Mouse (Mus musculus) heart, adult 2 months (tissue): ENCODE measurements at regions not wholly inside any gene's neighbourhood (a gene's known extent, or its start where the extent isn't known, plus 50 kb on each side); places are given as distances from the start of the nearest gene placed in this dataset.

Source experiments
- DNase-seq, 2 experiments: peaks; one replicate each; pipeline ENCODE4 v3.0.0; 2021
- H3K27ac ChIP-seq: fragments of 200-600 bp; 2 replicates; pipeline ENCODE4 v1.8.1; 2022
- H3K27me3 ChIP-seq: fragments of 200-500 bp; 2 replicates; pipeline ENCODE4 v1.6.1; 2012; ENCODE audit warnings: mild to moderate bottlenecking, low read length, inconsistent platforms, mixed read lengths; ENCODE audit not compliant: control insufficient read depth, insufficient read depth
- H3K36me3 ChIP-seq: fragments of 200-500 bp; 2 replicates; pipeline ENCODE4 v1.6.1; 2012; ENCODE audit warnings: low read length, inconsistent platforms; ENCODE audit not compliant: control insufficient read depth, insufficient read depth
- H3K4me1 ChIP-seq: fragments of 200-500 bp; 2 replicates; pipeline ENCODE4 v1.6.1; 2011; ENCODE audit warnings: low read length; ENCODE audit not compliant: control insufficient read depth, insufficient read depth
- H3K4me3 ChIP-seq: fragments of 200-600 bp; 2 replicates; pipeline ENCODE4 v1.8.1; 2022
- H3K79me2 ChIP-seq: fragments of 200-500 bp; replicated peaks from 2 replicates; pipeline ENCODE4 v1.6.1; 2012; ENCODE audit warnings: mild to moderate bottlenecking, inconsistent platforms, low read length, moderate library complexity, mixed read lengths; ENCODE audit not compliant: control insufficient read depth, insufficient read depth
- H3K9ac ChIP-seq: fragments of 200-500 bp; 2 replicates; pipeline ENCODE4 v1.6.1; 2012; ENCODE audit warnings: low read depth, mild to moderate bottlenecking, control low read depth, inconsistent platforms, low read length, mixed read lengths
- CTCF ChIP-seq: fragments of 200-600 bp; IDR thresholded peaks from 2 replicates; pipeline ENCODE4 v1.8.1; 2022; ENCODE audit warnings: antibody characterized with exemption, mild to moderate bottlenecking, moderate library complexity
- EP300 ChIP-seq: fragments of 200-500 bp; IDR thresholded peaks from 2 replicates; pipeline ENCODE4 v1.6.1; 2011; ENCODE audit warnings: low read depth, low read length, control low read depth; ENCODE audit not compliant: insufficient read depth
- POLR2A ChIP-seq: fragments of 200-500 bp; IDR thresholded peaks from 2 replicates; pipeline ENCODE4 v1.6.1; 2011; ENCODE audit warnings: mild to moderate bottlenecking, low read depth, low read length, control low read depth; ENCODE audit not compliant: insufficient read depth
- WGBS: fragments of 180-500 bp; shearing (Covaris S2); methylation state at CpG from one replicate; pipeline ENCODE4 v1.1.7; 2018; 5-methylcytosine and 5-hydroxymethylcytosine counted together
- intact Hi-C: fragments of 180-260 bp; cut with DNase I; formaldehyde crosslinking; loops from one replicate; pipeline ENCODE4 v1.15.1; 2025

DNA sequence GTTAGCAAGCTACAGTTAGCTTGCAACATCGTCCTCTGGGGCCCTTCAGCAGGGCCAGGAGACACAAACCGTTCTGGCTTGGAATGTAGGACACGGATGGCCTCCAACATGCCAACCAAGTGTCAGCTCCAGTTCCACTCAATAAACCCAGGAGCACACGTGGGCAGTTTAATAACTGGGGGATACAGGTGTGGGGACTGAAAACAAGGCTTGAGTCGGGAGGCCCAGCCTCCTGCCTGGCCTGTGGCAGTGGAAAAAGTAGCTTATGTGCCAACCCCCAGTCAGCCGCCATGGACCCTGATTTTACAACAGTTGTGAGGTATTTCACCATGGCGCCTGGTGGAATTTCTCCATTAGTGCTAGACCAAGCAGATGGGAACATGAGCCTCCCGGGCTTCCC, 160.9 kb upstream of the Gas1 start:
- H3K4me1 ChIP-seq = peaks cover 2% of the 10 kb centered on the region; the same call in 1 of the 2 replicates
- no peak for TF ChIP-seq POLR2A
- TF ChIP-seq EP300 = no peak
- no peak for TF ChIP-seq CTCF
- no peak overlapping the region for H3K4me3 ChIP-seq
- intact Hi-C loops = loop anchor here (5.0 kb wide), 1 partner anchor 161 kb away; the partner anchor contains the start of gene Gas1
- H3K27me3 ChIP-seq = no peaks in the 10 kb centered on the region
- no peaks in the 10 kb centered on the region for H3K36me3 ChIP-seq
- H3K9ac ChIP-seq = no peak overlapping the region
- no peak overlapping the region for H3K27ac ChIP-seq
- no peak for DNase-seq
- WGBS = 80% methylated on average over 8 of the region's 8 CpGs
- H3K79me2 ChIP-seq = no peaks in the 10 kb centered on the region

DNA sequence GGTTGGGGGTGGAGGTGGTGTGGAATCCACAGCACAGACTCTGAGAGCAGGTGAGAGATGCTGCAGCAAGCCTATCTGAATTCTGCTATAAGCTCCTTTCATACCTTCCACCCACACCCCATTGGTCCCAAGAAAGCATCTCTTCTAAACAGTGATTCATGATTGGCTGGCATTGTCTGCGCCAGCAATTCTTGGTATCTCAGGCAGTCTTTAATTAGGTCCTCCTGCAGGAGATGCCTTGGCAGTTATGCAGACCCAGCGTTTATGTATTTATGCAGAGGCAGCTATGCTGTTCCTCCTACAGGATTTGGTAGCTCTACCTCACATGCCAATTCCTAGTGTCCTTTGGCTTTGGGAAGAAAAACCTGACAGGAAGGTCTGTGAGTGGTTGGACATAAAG, 162.9 kb upstream of the Gas1 start:
- DNase-seq = no peak
- no peaks in the 10 kb centered on the region for H3K27me3 ChIP-seq
- H3K79me2 ChIP-seq = no peaks in the 10 kb centered on the region
- TF ChIP-seq POLR2A = no peak
- H3K9ac ChIP-seq = no peak overlapping the region
- H3K4me3 ChIP-seq = no peak overlapping the region
- intact Hi-C loops = no loop called here
- WGBS = 83% methylated on average over 2 of the region's 2 CpGs
- no peaks in the 10 kb centered on the region for H3K36me3 ChIP-seq
- H3K27ac ChIP-seq = no peak overlapping the region
- peaks cover 2% of the 10 kb centered on the region; the same call in 1 of the 2 replicates for H3K4me1 ChIP-seq

DNA sequence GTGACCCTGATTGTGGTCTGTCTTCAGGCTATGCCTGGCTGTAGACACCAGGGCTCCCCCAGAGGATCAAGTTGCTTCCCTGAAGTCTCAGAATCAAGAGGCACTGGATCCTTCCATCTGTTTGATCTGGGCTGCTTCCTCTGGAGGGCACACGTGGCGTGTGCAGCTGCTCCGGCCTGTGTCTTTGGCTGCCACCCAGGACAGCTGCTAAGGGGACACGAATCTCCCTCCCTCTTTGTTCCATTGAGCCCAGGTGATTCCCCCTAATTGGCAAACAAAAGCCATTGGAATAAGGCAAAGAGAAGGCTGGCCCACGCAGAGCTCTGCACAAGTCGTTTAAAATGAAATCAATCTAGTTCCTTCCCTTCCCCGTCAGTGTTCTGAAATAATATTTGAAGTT, 170.7 kb upstream of the Gas1 start:
- H3K27me3 ChIP-seq = no peaks in the 10 kb centered on the region
- no peaks in the 10 kb centered on the region for H3K36me3 ChIP-seq
- WGBS = 23% methylated on average over 7 of the region's 7 CpGs
- H3K27ac ChIP-seq = no peak overlapping the region
- no peaks in the 10 kb centered on the region for H3K79me2 ChIP-seq
- peak; percentile 23 to 37 for DNase-seq
- H3K4me3 ChIP-seq = no peak overlapping the region
- TF ChIP-seq EP300 (no peak), POLR2A (no peak), CTCF (no peak)
- intact Hi-C loops = no loop called here
- H3K9ac ChIP-seq = no peak overlapping the region
- H3K4me1 ChIP-seq = no peaks in the 10 kb centered on the region; the same call in 1 of the 2 replicates

DNA sequence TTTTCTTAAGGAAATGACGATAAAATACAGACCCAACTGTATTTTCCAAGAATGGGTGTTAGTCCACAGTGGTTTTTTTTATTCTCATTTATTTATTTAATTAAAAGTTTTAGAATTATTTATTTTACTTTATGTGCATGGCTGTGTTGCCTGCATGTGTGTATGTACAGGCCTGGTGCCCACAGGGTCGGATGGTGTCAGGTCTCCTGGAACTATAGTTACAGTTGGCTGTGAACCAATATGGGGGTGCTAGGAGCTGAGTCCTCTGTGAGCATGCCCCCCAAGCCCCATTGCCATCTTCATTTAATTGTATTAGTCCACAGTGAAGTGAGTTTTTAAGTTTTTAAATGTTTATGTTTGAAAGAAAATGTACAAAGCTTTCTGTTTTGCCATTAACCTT, 171.3 kb upstream of the Gas1 start:
- Histone ChIP-seq H3K27me3 (no peaks in the 10 kb centered on the region), H3K79me2 (no peaks in the 10 kb centered on the region), H3K36me3 (no peaks in the 10 kb centered on the region), H3K9ac (no peak overlapping the region), H3K27ac (no peak overlapping the region), H3K4me3 (no peak overlapping the region), H3K4me1 (no peaks in the 10 kb centered on the region; the same call in 1 of the 2 replicates)
- DNase-seq = no peak
- intact Hi-C loops = no loop called here
- WGBS = 59% methylated on average over 2 of the region's 2 CpGs
- TF ChIP-seq EP300 = no peak
- no peak for TF ChIP-seq POLR2A
- no peak for TF ChIP-seq CTCF

DNA sequence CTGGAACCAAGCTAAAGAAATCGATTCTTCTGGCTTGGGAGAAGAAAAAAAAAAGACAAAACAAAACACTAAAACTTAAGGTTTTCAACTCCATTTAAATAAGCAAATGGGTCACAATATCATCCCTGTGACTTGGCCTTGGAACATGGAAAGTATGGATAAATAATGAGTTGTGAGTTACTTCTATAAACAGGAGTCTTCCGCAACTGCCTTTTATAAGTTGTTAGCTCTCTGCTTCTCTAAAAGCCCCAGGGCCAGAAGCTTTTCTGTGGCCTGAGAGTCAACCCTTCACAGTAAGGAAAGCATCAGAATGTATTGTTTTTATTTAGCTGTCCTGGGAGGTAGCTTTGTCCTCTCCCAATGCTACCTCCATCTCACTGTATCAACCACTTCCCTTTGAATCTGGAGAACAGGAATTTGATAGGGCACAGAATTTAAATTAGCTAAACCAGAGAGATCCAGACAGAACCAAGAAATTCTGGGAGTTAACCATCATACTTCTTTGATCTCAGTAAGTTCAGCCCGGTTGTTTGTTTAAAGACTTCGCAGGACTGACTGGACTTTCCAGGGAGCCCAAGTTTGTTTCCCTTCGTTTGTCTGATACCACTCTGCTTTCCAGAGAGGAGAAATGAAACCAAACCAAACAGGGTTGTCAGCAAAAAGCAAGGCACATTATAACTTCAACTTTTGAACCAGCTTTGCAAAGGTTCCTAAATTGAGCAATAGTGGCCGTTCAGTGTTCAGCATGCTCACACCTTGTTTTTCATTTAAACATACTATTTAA, 178.7 kb upstream of the Gas1 start:
- H3K4me1 ChIP-seq = no peaks in the 10 kb centered on the region; the same call in 1 of the 2 replicates
- H3K79me2 ChIP-seq = no peaks in the 10 kb centered on the region
- TF ChIP-seq CTCF (no peak), POLR2A (no peak), EP300 (no peak)
- 60% methylated on average over 6 of the region's 6 CpGs for WGBS
- intact Hi-C loops = no loop called here
- H3K27me3 ChIP-seq = no peaks in the 10 kb centered on the region
- no peak overlapping the region for H3K4me3 ChIP-seq
- H3K27ac ChIP-seq = no peak overlapping the region
- no peak for DNase-seq
- no peaks in the 10 kb centered on the region for H3K36me3 ChIP-seq
- no peak overlapping the region for H3K9ac ChIP-seq

DNA sequence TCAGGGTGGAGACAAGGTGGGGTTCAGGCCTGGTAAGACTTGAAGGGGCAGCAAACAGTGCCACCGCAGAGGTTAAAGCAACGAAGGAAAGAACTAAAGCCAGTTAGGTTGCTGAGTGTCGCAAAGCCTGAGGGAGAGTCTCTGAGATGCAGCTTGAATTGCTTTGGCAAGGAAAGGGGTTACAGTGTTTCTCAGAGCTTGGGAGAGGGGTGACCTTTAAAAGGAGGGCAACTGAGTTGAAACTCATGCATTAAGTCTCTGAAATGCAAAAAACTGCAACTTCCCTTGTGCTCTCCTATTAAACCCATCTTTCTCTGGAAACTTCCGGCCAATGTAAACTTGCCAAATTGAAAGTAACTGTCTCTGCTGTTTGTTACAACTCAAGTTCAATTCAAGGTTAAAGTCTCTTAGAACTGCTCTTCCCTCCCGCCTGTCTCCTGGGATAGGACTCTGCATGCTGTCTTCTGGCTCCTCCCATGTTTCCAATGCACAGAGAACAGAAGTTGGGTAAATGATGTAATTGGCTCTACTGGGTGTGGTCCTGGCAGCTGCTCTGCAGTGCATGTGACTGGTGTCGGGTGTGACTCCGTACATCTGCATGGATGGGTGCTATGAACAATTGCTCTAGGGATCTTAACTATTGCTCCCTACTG, 181.4 kb upstream of the Gas1 start:
- H3K27me3 ChIP-seq = no peaks in the 10 kb centered on the region
- WGBS = 50% methylated on average over 7 of the region's 7 CpGs

More for the DNA sequence above, 181.4 kb upstream of the Gas1 start:
- H3K4me3 ChIP-seq = no peak overlapping the region
- H3K27ac ChIP-seq = peak overlapping the region; percentile 45
- DNase-seq = peak in 1 of 2 experiments; percentile 36
- intact Hi-C loops = no loop called here
- TF ChIP-seq POLR2A (no peak), CTCF (no peak), EP300 (no peak)
- no peak overlapping the region for H3K9ac ChIP-seq
- H3K79me2 ChIP-seq = no peaks in the 10 kb centered on the region
- H3K4me1 ChIP-seq = no peaks in the 10 kb centered on the region; the same call in 1 of the 2 replicates
- no peaks in the 10 kb centered on the region for H3K36me3 ChIP-seq
